Mouse (Mus musculus): ENCODE results near the gene Cln6.

DNA sequence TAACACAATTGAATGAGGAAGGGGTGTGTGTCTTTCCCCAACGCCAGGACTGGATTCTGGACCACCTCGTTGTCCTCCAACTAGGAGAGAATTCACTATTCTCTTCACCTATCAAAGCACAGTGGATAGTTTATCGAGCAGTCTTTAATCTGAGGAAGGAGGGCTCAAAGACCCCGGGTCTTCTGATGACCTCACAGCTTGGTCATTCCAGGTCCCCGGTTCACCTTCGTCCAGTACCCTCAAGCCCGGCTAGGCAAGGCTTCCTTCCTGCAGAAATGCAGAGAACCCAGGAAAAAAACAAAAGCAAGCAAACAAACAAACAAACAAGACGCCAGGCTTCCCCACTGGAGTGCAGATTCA, 459 bp upstream of the Cln6 start:
- TF ChIP-seq POLR2A (IDR thresholded peaks at IDR 0.05; ENCODE audit: insufficient read length, low read depth) (no peak), MAX (IDR thresholded peaks at IDR 0.05; ENCODE audit: low read depth) (no peak), TCF12 (IDR thresholded peaks at IDR 0.05; ENCODE audit: insufficient read depth, poor library complexity, severe bottlenecking) (no peak), MYOG (IDR thresholded peaks at IDR 0.05; ENCODE audit: control insufficient read depth in 1 of 3, insufficient read depth in 1 of 3, insufficient read length in 2 of 3, low read depth in 2 of 3) (no peak), USF1 (IDR thresholded peaks at IDR 0.05; ENCODE audit: low read depth) (no peak), POLR2AphosphoS2 (IDR thresholded peaks at IDR 0.05; ENCODE audit: insufficient read length, low read depth) (no peak), MYOD1 (IDR thresholded peaks at IDR 0.05; ENCODE audit: control insufficient read depth in 1 of 3, insufficient read length in 2 of 3, low read depth in 2 of 3) (no peak), E2F4 (IDR thresholded peaks at IDR 0.05; ENCODE audit: insufficient read depth) (no peak), CEBPB (IDR thresholded peaks at IDR 0.05; ENCODE audit: insufficient read depth, poor library complexity, severe bottlenecking) (no peak), REST (IDR thresholded peaks at IDR 0.05; ENCODE audit: insufficient read depth, insufficient read length) (no peak), SRF (IDR thresholded peaks at IDR 0.05; ENCODE audit: control insufficient read depth, insufficient read length, low read depth) (no peak), TCF3 (IDR thresholded peaks at IDR 0.05; ENCODE audit: insufficient read length, low read depth) (no peak)

Measured in myocyte (in vitro differentiated cells).